Mouse (Mus musculus) C3H10T1/2 (cell line): ENCODE measurements around the gene Hpca. TPM values are rescaled to one million over a fixed set of nuclear protein-coding genes. Genes with fewer than 3 reads are reported as not detected.

Experiments
- polyA plus RNA-seq, 2 experiments: library from polyadenylated mRNA; unstranded; fragments of >200 nt; fragmentation: generic; extraction: Trizol; gene quantifications; one replicate each; pipeline ENCODE4 v1.2.1; 2012; ENCODE audit warnings: missing spikeins in 2 of 2

The Hpca gene
- polyA plus RNA-seq, result under 1 TPM in 1 of 2 experiments, not detected in 1; 0.02 TPM

GRCm38 (mm10) chr4:129121569-129122086 is at the start of gene Hpca:
Gene Hpca, minus strand, starts transcription at chr4:129122036.

GRCm38 (mm10) chr4:129136579-129137391 is 14.9 kb upstream of the Hpca start, which contains the start of gene Fndc5:
Gene Fndc5, plus strand, starts transcription at chr4:129136999.

GRCm38 (mm10) chr4:129105356-129105755 is 16.5 kb downstream of the Hpca start, which contains the start of gene Tmem54:
Gene Tmem54, plus strand, starts transcription at chr4:129105548.

Other genes starting within 250 kb of the Hpca start
- 1 to 10 TPM in 1 of 2 experiments, under 1 TPM in 1; 0.41 to 1.7 TPM for gene Trim62, start 238.5 kb downstream of the Hpca start, polyA plus RNA-seq
- gene Azin2, start 159.6 kb downstream of the Hpca start, polyA plus RNA-seq, result 10 to 100 TPM; 10.8 to 43.6 TPM
- gene Ak2, start 130.1 kb downstream of the Hpca start, polyA plus RNA-seq, result 10 to 100 TPM; 50.7 to 70.7 TPM
- gene Rnf19b, start 63.8 kb downstream of the Hpca start, polyA plus RNA-seq, result 10 to 100 TPM; 15.5 to 24.0 TPM
- gene Tmem54, start 16.5 kb downstream of the Hpca start, polyA plus RNA-seq, result not detected
- under 1 TPM in 1 of 2 experiments, not detected in 1; 0.05 TPM for gene Fndc5, start 15.0 kb upstream of the Hpca start, polyA plus RNA-seq
- gene S100pbp, start 67.7 kb upstream of the Hpca start, polyA plus RNA-seq, result 1 to 10 TPM in 1 of 2 experiments, under 1 TPM in 1; 0.56 to 8.2 TPM
- gene Yars, start 67.7 kb upstream of the Hpca start, polyA plus RNA-seq, result 10 to 100 TPM; 42.9 to 57.8 TPM
- 10 to 100 TPM in 1 of 2 experiments, 1 to 10 TPM in 1; 7.0 to 19.9 TPM for gene C77080, start 139.4 kb upstream of the Hpca start, polyA plus RNA-seq
- 1 to 10 TPM in 1 of 2 experiments, under 1 TPM in 1; 0.04 to 1.4 TPM for gene Sync, start 165.6 kb upstream of the Hpca start, polyA plus RNA-seq
- 100 to 1,000 TPM in 1 of 2 experiments, 10 to 100 TPM in 1; 91.9 to 133 TPM for gene Rbbp4, start 213.3 kb upstream of the Hpca start, polyA plus RNA-seq
- gene Zbtb8os, start 213.7 kb upstream of the Hpca start, polyA plus RNA-seq, result 10 to 100 TPM in 1 of 2 experiments, 1 to 10 TPM in 1; 2.4 to 26.0 TPM